Mouse (Mus musculus) CH12F3 (cell line): ENCODE data around the gene Qtrt2.

Source experiments
- in situ Hi-C: fragments of 300-500 bp; cut with MboI; formaldehyde crosslinking; loops from 2 replicates; pipeline ENCODE4 v1.14.3; 2020; ENCODE audit warnings: low sequenced_read_pairs

Gene Qtrt2

GRCm38 (mm10) chr16:43827492-43827891, 99.1 kb downstream of the Qtrt2 start:
- in situ Hi-C loops = no loop called here

- in situ Hi-C loops = no loop called here
These were observed 108.2 kb downstream of the Qtrt2 start for GRCm38 (mm10) chr16:43818404-43818803.

GRCm38 (mm10) chr16:43816321-43816720, 110.3 kb downstream of the Qtrt2 start:
- in situ Hi-C loops = no loop called here

GRCm38 (mm10) chr16:43814644-43815043, 112.0 kb downstream of the Qtrt2 start:
- in situ Hi-C loops = no loop called here
